Mouse (Mus musculus) limb, embryonic 15.5 days (tissue): Measurements from ENCODE around the gene Lrp1. TPM values are rescaled to one million over a fixed set of nuclear protein-coding genes. Genes with fewer than 3 reads are reported as not detected.

Experiments used
- ATAC-seq: fragments of 200-750 bp; cut with Nextera tagmentation; 2 replicates; pipeline ENCODE4 v1.8.0; 2017; ENCODE audit warnings: low read depth, moderate TSS enrichment; ENCODE audit not compliant: insufficient number of reproducible peaks, low FRiP score, low TSS enrichment
- H3K27ac ChIP-seq: fragments of 300-500 bp; sonication (generic); 2 replicates; pipeline ENCODE4 v1.5.1; 2015; ENCODE audit warnings: moderate library complexity, mild to moderate bottlenecking, inconsistent platforms
- H3K27me3 ChIP-seq: fragments of 300-500 bp; sonication (generic); 2 replicates; pipeline ENCODE4 v1.6.1; 2015; ENCODE audit warnings: inconsistent platforms
- H3K36me3 ChIP-seq: fragments of 300-500 bp; sonication (generic); 2 replicates; pipeline ENCODE4 v1.6.1; 2015; ENCODE audit warnings: inconsistent platforms
- H3K4me1 ChIP-seq: fragments of 300-500 bp; sonication (generic); 2 replicates; pipeline ENCODE4 v1.6.1; 2015; ENCODE audit warnings: inconsistent platforms
- H3K4me2 ChIP-seq: fragments of 300-500 bp; sonication (generic); 2 replicates; pipeline ENCODE4 v1.6.1; 2015; ENCODE audit warnings: mild to moderate bottlenecking, inconsistent platforms
- H3K4me3 ChIP-seq: fragments of 300-500 bp; sonication (generic); 2 replicates; pipeline ENCODE4 v1.5.1; 2015; ENCODE audit warnings: mild to moderate bottlenecking, inconsistent platforms
- H3K9ac ChIP-seq: fragments of 300-500 bp; sonication (generic); 2 replicates; pipeline ENCODE4 v1.6.1; 2015; ENCODE audit warnings: inconsistent platforms
- H3K9me3 ChIP-seq: fragments of 300-500 bp; sonication (generic); 2 replicates; pipeline ENCODE4 v1.6.1; 2016; ENCODE audit warnings: inconsistent platforms
- WGBS: fragments of 180-500 bp; shearing (Covaris S2); methylation state at CpG from one replicate; pipeline ENCODE4 v1.1.7; 2015; 5-methylcytosine and 5-hydroxymethylcytosine counted together
- polyA plus RNA-seq: library from polyadenylated mRNA; unstranded; fragments of >200 nt; fragmentation: Nextera tagmentation; extraction: Ambion mirVana; gene quantifications from 2 replicates; pipeline ENCODE4 v1.2.1, GENCODE M21; 2015

Gene Lrp1
- polyA plus RNA-seq, 1 experiment from 2014 or later = 146 TPM

DNA sequence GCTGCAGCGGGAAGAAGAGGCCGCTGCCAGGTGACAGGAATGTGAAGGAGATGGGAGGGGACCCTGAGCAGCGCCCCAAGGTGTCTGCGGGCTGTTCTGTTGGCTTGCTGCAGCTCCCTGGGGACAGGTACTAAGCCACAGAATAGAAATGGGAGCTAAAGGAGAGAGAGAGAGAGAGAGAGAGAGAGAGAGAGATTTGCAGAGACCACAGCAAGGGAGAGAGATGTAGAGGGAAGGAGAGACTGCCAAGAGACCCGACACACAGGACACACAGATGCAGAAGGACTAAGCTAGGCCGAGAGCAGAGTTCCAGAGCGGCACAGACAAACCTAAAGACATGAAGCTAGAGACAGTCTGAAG lies 108.7 kb downstream of the Lrp1 start:
- Histone ChIP-seq H3K27me3 (peaks cover 75% of the 10 kb centered on the region), H3K4me2 (peak overlapping the region; percentile 97), H3K4me1 (peaks cover 92% of the 10 kb centered on the region), H3K27ac (no peak overlapping the region), H3K9me3 (no peaks in the 10 kb centered on the region), H3K4me3 (peak overlapping the region; percentile 50), H3K9ac (no peak overlapping the region), H3K36me3 (0 out of 2 replicates have a peak, but pooled peaks cover 3% of the 10 kb centered on the region)
- 2% methylated on average over 7 of the region's 7 CpGs for WGBS
- no peak for ATAC-seq

DNA sequence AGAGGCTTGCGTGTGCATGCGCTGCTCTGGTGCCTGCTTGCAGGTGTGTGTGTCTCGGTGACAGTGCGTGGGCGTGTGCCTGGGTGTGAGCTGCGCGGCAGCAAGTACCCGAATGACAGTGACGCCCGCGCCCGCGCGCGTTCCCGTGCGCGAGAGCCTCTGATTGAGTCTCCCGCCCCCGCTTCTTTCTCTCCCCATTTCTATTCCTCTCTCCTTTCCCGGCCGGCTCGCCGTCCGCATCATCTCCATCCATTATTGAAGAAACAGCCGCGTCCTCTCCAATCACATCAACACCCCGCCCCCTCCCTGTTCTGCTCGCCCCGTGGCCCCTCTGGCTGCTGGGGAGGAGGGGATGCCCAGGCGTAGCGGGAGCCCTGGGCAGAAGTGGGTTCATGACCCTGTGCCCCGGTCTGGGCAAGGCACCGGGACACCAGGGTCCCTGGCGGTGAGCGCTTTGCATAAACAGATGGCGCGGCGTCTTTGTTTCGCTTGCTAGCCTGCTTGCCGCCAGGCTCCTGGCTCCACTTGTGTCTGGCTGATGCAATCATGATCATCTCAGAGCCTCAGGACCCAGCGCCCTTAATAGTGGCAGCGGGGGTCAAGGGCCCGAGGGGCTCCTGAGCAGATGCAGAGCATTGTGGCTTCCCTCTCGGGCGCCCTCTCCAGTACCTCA lies 109.2 kb downstream of the Lrp1 start:
- Histone ChIP-seq H3K9me3 (no peaks in the 10 kb centered on the region), H3K9ac (0 out of 2 replicates have a peak overlapping the region, but pooled peaks have one; percentile 26), H3K27ac (no peak overlapping the region), H3K27me3 (peaks cover 80% of the 10 kb centered on the region), H3K4me2 (peak overlapping the region; percentile 97), H3K4me3 (peak overlapping the region; percentile 50), H3K36me3 (no peaks in the 10 kb centered on the region; the same call in 1 of the 2 replicates), H3K4me1 (peaks cover 88% of the 10 kb centered on the region)
- under 1% methylated on average over 30 of the region's 46 CpGs for WGBS
- ATAC-seq = no peak

DNA sequence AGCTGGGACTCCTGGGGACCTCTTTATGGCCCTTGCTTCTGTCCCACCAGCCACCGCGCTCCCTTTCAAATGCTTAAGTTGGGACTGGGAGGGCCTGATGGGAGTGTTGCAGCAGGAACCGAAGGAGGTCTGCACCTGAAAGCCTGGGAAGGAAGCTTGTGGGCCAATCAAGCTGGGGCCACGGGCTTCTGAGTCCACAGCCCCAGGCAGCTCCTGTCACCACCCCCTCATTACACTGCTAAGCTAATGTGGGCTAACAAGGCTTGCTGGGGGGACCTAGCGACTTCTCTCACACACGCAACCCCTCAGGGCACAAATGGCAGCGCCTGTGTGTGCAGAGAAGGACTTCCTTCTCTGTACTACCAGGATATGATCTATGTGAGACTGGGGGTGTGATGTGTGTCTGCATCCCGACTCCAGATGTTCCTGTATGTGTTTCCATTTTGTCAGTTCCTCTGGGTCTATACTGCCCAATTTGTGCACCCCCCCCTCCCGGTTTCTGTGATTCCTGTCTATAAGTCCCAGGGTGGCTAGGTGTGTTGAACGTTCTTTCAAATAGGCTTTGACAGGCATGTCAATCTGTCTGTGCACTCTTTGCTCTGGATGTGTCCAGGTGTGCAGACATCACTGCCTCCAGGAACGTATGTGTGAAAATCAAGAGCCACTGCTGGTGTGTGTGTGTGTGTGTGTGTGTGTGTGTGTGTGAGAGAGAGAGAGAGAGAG lies 109.9 kb downstream of the Lrp1 start:
- no peak overlapping the region for H3K9ac ChIP-seq
- 13% methylated on average over 11 of the region's 11 CpGs for WGBS

DNA sequence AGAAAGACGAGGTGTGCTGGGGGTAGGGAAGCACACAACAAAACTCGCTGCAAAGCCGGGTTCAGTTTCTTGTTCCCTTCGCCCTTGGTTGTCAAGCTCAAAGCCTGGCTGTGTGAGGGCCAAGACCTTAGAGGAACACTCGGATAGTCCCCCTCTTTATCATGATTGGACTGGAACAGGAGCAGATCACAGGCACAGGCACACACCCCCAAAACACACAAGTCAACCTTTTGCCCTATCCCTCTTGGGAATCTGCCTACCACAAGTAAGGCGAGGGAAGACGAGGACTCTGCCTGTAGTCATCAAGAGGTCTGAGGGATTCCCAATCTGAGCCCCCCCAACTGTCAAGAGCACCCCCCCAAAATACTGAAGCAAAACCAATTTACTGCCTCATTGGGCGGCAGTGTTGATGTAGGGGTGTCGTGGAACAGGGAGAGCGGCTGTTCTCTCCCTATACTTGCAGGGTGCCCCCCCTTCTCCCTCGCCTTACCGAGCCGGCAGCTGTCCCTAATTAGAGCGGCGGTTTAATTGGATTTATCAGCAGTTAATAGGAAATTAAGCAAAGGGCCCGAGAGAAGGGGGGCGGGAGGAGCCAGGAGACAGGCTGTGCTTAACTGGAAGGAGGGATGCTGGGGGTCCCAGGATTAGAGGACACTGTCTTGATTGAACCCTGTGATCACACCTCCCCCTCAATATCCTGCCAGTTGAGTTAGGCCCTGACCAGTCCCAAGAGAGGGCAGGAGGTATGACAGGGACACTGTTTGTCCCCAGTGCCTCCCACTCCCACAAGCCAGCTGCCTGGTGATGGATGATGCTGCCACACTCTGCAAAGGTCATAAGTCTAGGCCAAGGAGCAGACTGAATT lies 110.9 kb downstream of the Lrp1 start:
- WGBS = 17% methylated on average over 17 of the region's 17 CpGs
- peak overlapping the region; percentile 75 for H3K4me2 ChIP-seq
- H3K36me3 ChIP-seq = peaks cover 9% of the 10 kb centered on the region
- peaks cover 71% of the 10 kb centered on the region for H3K4me1 ChIP-seq
- no peak overlapping the region for H3K9ac ChIP-seq
- H3K27ac ChIP-seq = no peak overlapping the region
- no peaks in the 10 kb centered on the region for H3K9me3 ChIP-seq
- peaks cover 71% of the 10 kb centered on the region for H3K27me3 ChIP-seq
- peak overlapping the region; percentile 36; the same call in 1 of the 2 replicates for H3K4me3 ChIP-seq
- ATAC-seq = no peak

More for the DNA sequence above, 109.9 kb downstream of the Lrp1 start:
- no peak for ATAC-seq
- H3K27me3 ChIP-seq = peaks cover 80% of the 10 kb centered on the region
- H3K27ac ChIP-seq = no peak overlapping the region
- no peaks in the 10 kb centered on the region for H3K9me3 ChIP-seq
- H3K4me1 ChIP-seq = peaks cover 80% of the 10 kb centered on the region
- H3K4me3 ChIP-seq = peak overlapping the region; percentile 50
- H3K4me2 ChIP-seq = peak overlapping the region; percentile 97
- H3K36me3 ChIP-seq = peaks cover 3% of the 10 kb centered on the region; the same call in 1 of the 2 replicates

DNA sequence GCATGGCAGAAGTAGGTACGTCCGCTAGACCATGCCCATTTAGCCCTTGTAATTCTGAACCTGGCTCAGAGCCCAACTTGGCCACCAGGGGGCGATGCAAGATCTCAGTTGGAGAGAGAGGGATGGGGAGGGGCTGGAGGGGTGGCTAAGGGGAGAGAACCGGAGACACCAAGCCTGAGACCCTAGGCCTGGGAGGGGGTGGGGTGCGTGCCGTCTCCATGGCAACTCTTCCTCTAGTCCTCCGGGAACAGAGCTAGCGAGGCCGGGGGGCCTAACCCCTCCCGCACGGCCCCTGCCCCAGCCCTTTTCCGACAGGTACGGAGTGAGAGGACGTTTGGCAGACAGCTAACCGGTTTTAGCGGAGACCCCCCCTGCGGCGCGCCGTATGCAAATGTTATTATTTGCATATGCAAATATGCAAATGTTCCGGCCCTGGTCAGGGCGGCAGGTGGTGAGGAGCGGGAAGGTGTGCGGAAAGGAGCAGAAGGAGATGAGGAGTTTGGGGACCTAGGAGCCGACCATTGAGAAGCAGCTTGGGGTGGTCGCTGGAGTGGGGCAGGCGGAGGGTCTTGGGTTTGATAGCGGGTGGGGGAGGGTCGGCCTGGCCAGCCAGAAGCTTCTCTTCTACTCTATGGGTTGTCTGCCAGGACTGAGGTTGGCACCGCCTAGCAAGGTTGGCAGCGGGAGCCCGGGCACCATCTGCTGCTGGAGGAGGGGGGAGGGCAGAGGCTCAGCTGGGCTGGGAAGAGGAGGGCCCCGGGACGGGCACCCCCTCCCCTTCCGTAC lies 111.7 kb downstream of the Lrp1 start:
- H3K9ac ChIP-seq = no peak overlapping the region
- H3K36me3 ChIP-seq = peaks cover 13% of the 10 kb centered on the region
- H3K27me3 ChIP-seq = peaks cover 63% of the 10 kb centered on the region
- H3K4me1 ChIP-seq = peaks cover 62% of the 10 kb centered on the region
- no peak for ATAC-seq
- peak overlapping the region; percentile 75 for H3K4me2 ChIP-seq
- WGBS = 1% methylated on average over 35 of the region's 35 CpGs
- H3K9me3 ChIP-seq = no peaks in the 10 kb centered on the region
- no peak overlapping the region for H3K27ac ChIP-seq
- peak overlapping the region; percentile 36 for H3K4me3 ChIP-seq

DNA sequence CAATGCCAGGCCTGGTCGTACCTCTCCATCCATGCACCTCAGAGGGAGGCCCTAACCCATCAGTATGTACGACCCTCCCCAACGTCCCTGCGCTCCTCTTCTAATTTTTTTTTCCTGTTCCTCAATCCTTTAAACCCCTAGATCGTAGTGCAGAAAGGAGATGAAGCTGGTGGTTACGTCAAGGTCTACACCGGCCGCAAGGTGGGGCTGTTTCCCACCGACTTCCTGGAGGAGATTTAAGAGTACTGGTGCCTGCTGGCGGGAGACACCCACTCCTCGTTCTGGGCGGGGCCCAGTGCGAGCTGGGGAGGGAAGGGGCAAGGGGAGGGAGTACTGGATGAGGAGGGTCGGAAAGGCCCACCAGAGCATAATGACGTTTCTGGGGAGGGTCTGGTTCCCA lies 112.7 kb downstream of the Lrp1 start:
- Histone ChIP-seq H3K4me3 (peak overlapping the region; percentile 36; the same call in 1 of the 2 replicates), H3K9me3 (no peaks in the 10 kb centered on the region), H3K4me1 (peaks cover 52% of the 10 kb centered on the region), H3K36me3 (peaks cover 17% of the 10 kb centered on the region), H3K27me3 (peaks cover 53% of the 10 kb centered on the region), H3K9ac (no peak overlapping the region), H3K27ac (no peak overlapping the region), H3K4me2 (peak overlapping the region; percentile 75)
- no peak for ATAC-seq
- 5% methylated on average over 15 of the region's 15 CpGs for whole genome bisulfite sequencing

DNA sequence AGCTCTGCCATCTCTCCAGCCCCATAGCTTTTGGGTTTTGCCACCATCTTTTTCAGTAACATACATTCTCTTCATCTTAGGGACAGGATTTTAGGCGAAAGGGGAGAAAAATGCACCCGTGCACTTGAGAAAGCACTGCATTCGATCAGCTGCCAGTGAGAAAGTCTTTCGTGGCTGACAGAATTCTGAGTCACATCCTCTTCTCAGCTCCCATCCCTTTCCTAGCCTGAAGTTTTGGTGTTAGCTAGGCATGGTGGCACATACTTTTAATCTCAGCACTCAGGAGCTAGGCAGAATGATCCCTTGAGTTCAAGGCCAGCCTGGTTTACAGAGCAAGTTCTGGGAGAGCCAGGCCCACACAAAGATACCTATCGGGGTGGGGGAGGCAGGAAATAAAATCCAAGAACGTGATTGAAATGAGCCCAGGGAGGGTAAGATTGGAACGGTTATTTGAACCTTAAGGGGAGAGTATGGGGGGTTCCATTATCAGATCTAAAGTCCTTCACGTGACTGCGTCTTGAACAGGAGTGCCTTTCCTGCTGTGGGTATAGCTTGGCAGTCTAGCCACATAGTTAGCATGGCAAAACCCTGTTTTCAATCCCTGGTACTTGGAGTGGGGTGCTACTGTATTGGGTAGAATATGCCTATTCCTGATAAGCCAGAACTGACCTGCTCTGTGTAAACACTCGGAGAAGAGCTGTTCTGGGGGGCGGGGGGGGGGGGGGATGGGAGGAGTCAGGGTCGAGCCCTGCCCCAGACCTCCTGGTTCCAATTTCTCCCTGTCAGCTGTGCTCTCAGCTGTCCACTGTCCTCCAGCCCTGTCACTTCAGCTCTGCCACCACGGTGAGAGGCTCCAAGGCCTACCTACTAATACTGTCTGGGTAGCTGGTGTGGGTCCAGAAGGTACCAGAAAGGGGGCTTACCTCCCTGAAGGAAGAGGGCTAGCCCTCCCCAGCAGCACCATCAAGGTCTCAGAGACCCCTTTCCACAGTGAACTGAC lies 119.8 kb downstream of the Lrp1 start, which contains the start of gene Stac3:
Gene Stac3, plus strand, starts transcription at position 793 of the 1,000 bp plus-strand sequence.
- H3K4me2 ChIP-seq = no peak within 1 kb of the TSS
- H3K4me3 ChIP-seq = no peak within 1 kb of the TSS
- H3K9me3 ChIP-seq = no peaks in the 10 kb centered on the region
- peak; percentile 38 for ATAC-seq
- no peaks in the 10 kb centered on the region for H3K27me3 ChIP-seq
- H3K9ac ChIP-seq = no peak within 1 kb of the TSS
- H3K4me1 ChIP-seq = no peaks in the 10 kb centered on the region
- H3K27ac ChIP-seq = peak within 1 kb of the TSS; percentile 24
- peaks cover 56% of the 10 kb centered on the region for H3K36me3 ChIP-seq
- WGBS = 67% methylated on average over 13 of the region's 13 CpGs

DNA sequence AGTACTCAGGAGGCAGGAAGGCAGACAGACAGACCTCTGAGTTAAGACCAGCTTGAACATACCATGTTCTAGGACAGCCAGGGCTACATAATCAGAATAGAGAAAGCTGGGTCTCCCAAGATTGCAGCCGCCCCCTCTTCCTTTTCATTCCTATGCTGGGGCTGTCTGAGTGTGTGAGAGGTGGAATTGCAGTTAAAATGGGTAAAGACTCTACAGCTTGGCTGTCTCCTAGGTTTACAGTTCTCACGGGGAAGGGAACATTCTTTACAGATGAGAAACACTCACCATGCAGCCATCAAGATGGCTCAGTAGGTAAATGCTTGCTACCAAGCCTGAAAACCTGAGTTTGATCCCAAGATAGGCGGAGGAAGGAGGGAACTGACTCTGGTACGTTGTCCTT lies 120.9 kb downstream of the Lrp1 start:
- Histone ChIP-seq H3K4me3 (no peak overlapping the region), H3K9me3 (no peaks in the 10 kb centered on the region), H3K9ac (no peak overlapping the region), H3K36me3 (peaks cover 59% of the 10 kb centered on the region), H3K4me1 (no peaks in the 10 kb centered on the region), H3K27ac (no peak overlapping the region), H3K27me3 (no peaks in the 10 kb centered on the region), H3K4me2 (no peak overlapping the region)
- no peak for ATAC-seq
- 79% methylated on average over 4 of the region's 4 CpGs for WGBS

DNA sequence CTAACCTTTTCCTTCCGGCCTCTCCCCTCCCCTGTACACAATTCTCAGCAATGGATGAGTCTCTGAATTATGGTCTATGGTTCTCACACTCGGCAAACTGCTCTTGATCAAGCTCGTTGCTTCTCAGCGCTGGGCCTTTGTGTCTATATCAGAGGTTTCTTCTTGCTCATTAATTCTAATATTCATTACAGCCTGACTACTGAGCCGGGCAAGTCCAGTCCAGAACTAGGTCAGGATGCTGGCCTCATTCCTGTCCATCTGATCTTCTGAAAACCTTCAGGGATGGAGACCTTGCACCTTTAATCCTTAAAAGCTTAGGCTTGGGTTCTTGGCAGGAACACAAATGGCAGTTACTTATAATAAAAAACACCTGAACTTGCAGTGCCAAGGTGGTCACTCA lies 121.4 kb downstream of the Lrp1 start:
- peaks cover 61% of the 10 kb centered on the region for H3K36me3 ChIP-seq

DNA sequence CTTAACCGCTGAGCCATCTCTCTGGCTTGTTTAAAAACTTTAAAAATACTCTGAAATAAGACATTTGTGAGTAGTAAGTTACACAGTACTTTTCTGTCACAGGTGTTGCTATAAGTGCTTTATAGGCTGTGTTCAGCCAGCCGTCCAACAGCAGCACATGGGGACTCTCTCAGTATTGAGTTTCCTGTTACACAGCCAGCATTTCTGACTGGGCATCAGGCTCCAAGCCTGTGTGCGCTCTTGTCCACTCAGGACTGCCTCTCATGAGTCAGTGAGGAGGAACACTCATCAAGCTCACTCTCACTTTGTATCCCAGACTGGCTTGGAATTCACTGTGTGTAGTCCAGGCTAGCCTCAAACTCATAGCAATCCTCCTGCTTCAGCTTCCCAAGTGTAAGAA lies 124.8 kb downstream of the Lrp1 start:
- H3K27ac ChIP-seq = no peak overlapping the region
- no peak for ATAC-seq
- no peak overlapping the region for H3K4me3 ChIP-seq
- H3K4me1 ChIP-seq = no peaks in the 10 kb centered on the region
- no peak overlapping the region for H3K9ac ChIP-seq
- peaks cover 86% of the 10 kb centered on the region for H3K36me3 ChIP-seq
- no peak overlapping the region for H3K4me2 ChIP-seq
- H3K27me3 ChIP-seq = no peaks in the 10 kb centered on the region
- H3K9me3 ChIP-seq = no peaks in the 10 kb centered on the region
- 80% methylated on average over 3 of the region's 3 CpGs for WGBS

More for the DNA sequence above, 121.4 kb downstream of the Lrp1 start:
- 75% methylated on average over 5 of the region's 5 CpGs for WGBS
- no peak for ATAC-seq
- no peaks in the 10 kb centered on the region for H3K4me1 ChIP-seq
- no peak overlapping the region for H3K4me3 ChIP-seq
- H3K27me3 ChIP-seq = no peaks in the 10 kb centered on the region
- H3K27ac ChIP-seq = no peak overlapping the region
- no peak overlapping the region for H3K4me2 ChIP-seq
- H3K9ac ChIP-seq = no peak overlapping the region
- no peaks in the 10 kb centered on the region for H3K9me3 ChIP-seq
